Mouse (Mus musculus) liver, embryonic 11.5 days (tissue): ENCODE measurements at regions not wholly inside any gene's neighbourhood (a gene's known extent, or its start where the extent isn't known, plus 50 kb on each side); places are given as distances from the start of the nearest gene placed in this dataset.
"Not testable (repeated sequence)": the region's sequence is repeated elsewhere in the genome, so short reads cannot be mapped to it uniquely, and the experiment has no call there.

Experiments used
- ATAC-seq: fragments of 200-750 bp; cut with Nextera tagmentation; replicated peaks from 2 replicates; pipeline ENCODE4 v1.8.0; 2017; ENCODE audit warnings: moderate number of reproducible peaks, mild to moderate bottlenecking, moderate TSS enrichment, moderate library complexity; ENCODE audit not compliant: low FRiP score
- DNase-seq: peaks from one replicate; pipeline ENCODE4 v3.0.0-alpha.2; 2017; ENCODE audit warnings: low spot score
- H3K27ac ChIP-seq: fragments of 300-500 bp; sonication (generic); 2 replicates; pipeline ENCODE4 v1.5.1; 2014; ENCODE audit warnings: mild to moderate bottlenecking, low read depth, low read length, control low read depth
- H3K27me3 ChIP-seq: fragments of 300-500 bp; sonication (generic); replicated peaks from 2 replicates; pipeline ENCODE4 v1.6.1; 2014; ENCODE audit warnings: low read length, mixed read lengths; ENCODE audit not compliant: control insufficient read depth, insufficient read depth
- H3K36me3 ChIP-seq: fragments of 300-500 bp; sonication (generic); 2 replicates; pipeline ENCODE4 v1.6.1; 2014; ENCODE audit warnings: mild to moderate bottlenecking, low read length, moderate library complexity, mixed read lengths; ENCODE audit not compliant: control insufficient read depth, insufficient read depth
- H3K4me1 ChIP-seq: fragments of 300-500 bp; sonication (generic); replicated peaks from 2 replicates; pipeline ENCODE4 v1.6.1; 2014; ENCODE audit warnings: low read length, mixed read lengths; ENCODE audit not compliant: control insufficient read depth, insufficient read depth
- H3K4me2 ChIP-seq: fragments of 300-500 bp; sonication (generic); 2 replicates; pipeline ENCODE4 v1.6.1; 2014; ENCODE audit warnings: mild to moderate bottlenecking, control low read depth, moderate library complexity
- H3K4me3 ChIP-seq: fragments of 300-500 bp; sonication (generic); 2 replicates; pipeline ENCODE4 v1.5.1; 2014; ENCODE audit warnings: low read depth, low read length, control low read depth
- H3K9ac ChIP-seq: fragments of 300-500 bp; sonication (generic); 2 replicates; pipeline ENCODE4 v1.6.1; 2014; ENCODE audit warnings: low read depth, low read length, control low read depth
- H3K9me3 ChIP-seq: fragments of 300-500 bp; sonication (generic); 2 replicates; pipeline ENCODE4 v1.6.1; 2016; ENCODE audit warnings: low read length, inconsistent platforms, mixed read lengths; ENCODE audit not compliant: control insufficient read depth
- WGBS: fragments of 180-500 bp; shearing (Covaris S2); extraction: QIAGEN DNeasy Blood & Tissue Kit; methylation state at CpG from one replicate; pipeline ENCODE4 v1.1.7; 2014; 5-methylcytosine and 5-hydroxymethylcytosine counted together

- Histone ChIP-seq H3K9me3 (no peaks in the 10 kb centered on the region), H3K27ac (no peak overlapping the region), H3K36me3 (no peaks in the 10 kb centered on the region), H3K9ac (no peak overlapping the region), H3K4me2 (no peak overlapping the region), H3K4me1 (no peaks in the 10 kb centered on the region), H3K27me3 (peaks cover 6% of the 10 kb centered on the region), H3K4me3 (no peak overlapping the region)
- no peak for DNase-seq
- WGBS = 54% methylated on average over 1 of the region's 1 CpGs
- ATAC-seq = no peak
Observed at GRCm38 (mm10) chrX:94480748-94481147, 61.2 kb downstream of the Maged1 start.

- not testable (repeated sequence) for H3K9ac ChIP-seq, H3K27me3 ChIP-seq, H3K9me3 ChIP-seq, H3K27ac ChIP-seq, H3K4me1 ChIP-seq, H3K36me3 ChIP-seq, H3K4me3 ChIP-seq, H3K4me2 ChIP-seq, DNase-seq
- ATAC-seq = peak; percentile 95
- WGBS = no CpG with 5 or more reads among the region's 3 CpGs
Observed at GRCm38 (mm10) chrX:94467654-94468053, 74.3 kb downstream of the Maged1 start.
